Mouse (Mus musculus) heart, postnatal 0 days (tissue): ENCODE data around the gene Hist1h2bh.
"Not testable (repeated sequence)": the region's sequence is repeated elsewhere in the genome, so short reads cannot be mapped to it uniquely, and the experiment has no call there.

ENCODE experiments used
- CTCF ChIP-seq: IDR thresholded peaks from 2 replicates; pipeline ENCODE4 v1.5.1; 2016; ENCODE audit warnings: antibody characterized with exemption, control low read depth, low read depth
- EP300 ChIP-seq: IDR thresholded peaks from 2 replicates; pipeline ENCODE4 v1.6.1; 2016; ENCODE audit warnings: antibody characterized with exemption, low read depth

GRCm38 (mm10) chr13:23573034-23573897, 30.1 kb upstream of the Hist1h2bh start:
- not testable (repeated sequence) for TF ChIP-seq CTCF, EP300
